17 mouse cellular contexts compared by ENCODE assay signal in genomic region chr8:90576976-90577375, GRCm38 (mm10).
DNase-seq lines count a peak whose midpoint lies in the region; ATAC-seq and TF ChIP-seq lines count a peak whose summit lies in the region.
"Had no signal": no experiment of that assay in that cellular context is flagged by ENCODE, and none has a peak within 500 bp of the region (broad histone marks: within the 10 kb centered on the region; RNA-seq: fewer than 3 reads in every experiment).

No protein-coding gene starts in this region.

- peak; percentile 66 for DNase-seq in heart, adult 11 months
- DNase-seq in heart, postnatal 10 days: no peak
- DNase-seq in midbrain, embryonic 10.5 days (ENCODE audit: low spot score): no peak
- DNase-seq in brain, embryonic 14.5 days (ENCODE audit: low read depth): peak; percentile 97
- no peak for DNase-seq in gastrocnemius, postnatal 10 days
- DNase-seq: adrenal gland, postnatal 14 days; cerebellum, adult 9-10 months; gastrocnemius, postnatal 36 days; heart, postnatal 36 days; kidney, adult 11 months; thymus, adult 2 months had no signal

- intact Hi-C loops in heart, postnatal 10 days (cut with DNase I): no loop called here

- no peaks in the 10 kb centered on the region for H3K4me1 ChIP-seq in midbrain, embryonic 10.5 days
- H3K4me1 ChIP-seq in midbrain, embryonic 15.5 days: 0 out of 2 replicates have a peak, but pooled peaks cover 5% of the 10 kb centered on the region
- peaks cover 12% of the 10 kb centered on the region for H3K4me1 ChIP-seq in forebrain, embryonic 16.5 days (replicated peaks; ENCODE audit: control insufficient read depth, insufficient read depth, low read length)
- H3K4me1 ChIP-seq: embryonic facial prominence, embryonic 15.5 days; neural tube, embryonic 12.5 days had no signal

- H3K9ac ChIP-seq in midbrain, embryonic 15.5 days: no peak overlapping the region
- no peak overlapping the region for H3K9ac ChIP-seq in forebrain, embryonic 16.5 days (replicated peaks; ENCODE audit: low read depth, low read length)
- H3K9ac ChIP-seq: embryonic facial prominence, embryonic 15.5 days; neural tube, embryonic 12.5 days had no signal

- 0 out of 2 replicates have a peak overlapping the region, but pooled peaks have one; percentile 23 for H3K27ac ChIP-seq in midbrain, embryonic 10.5 days (replicated peaks)
- H3K27ac ChIP-seq in midbrain, embryonic 15.5 days: no peak overlapping the region
- H3K27ac ChIP-seq in forebrain, embryonic 16.5 days (ENCODE audit: low read length): peak overlapping the region; percentile 51; the same call in 1 of the 2 replicates
- H3K27ac ChIP-seq: embryonic facial prominence, embryonic 15.5 days; neural tube, embryonic 12.5 days; stomach, postnatal 0 days had no signal

- 91% methylated on average over 4 of the region's 4 CpGs for WGBS in midbrain, embryonic 10.5 days
- WGBS in midbrain, embryonic 15.5 days: 45% methylated on average over 4 of the region's 4 CpGs
- 12% methylated on average over 4 of the region's 4 CpGs for WGBS in forebrain, embryonic 16.5 days

- no peak overlapping the region for H3K4me2 ChIP-seq in midbrain, embryonic 15.5 days
- no peak overlapping the region for H3K4me2 ChIP-seq in forebrain, embryonic 16.5 days (ENCODE audit: low read length)
- H3K4me2 ChIP-seq: embryonic facial prominence, embryonic 15.5 days; neural tube, embryonic 12.5 days had no signal

- no peaks in the 10 kb centered on the region for H3K27me3 ChIP-seq in midbrain, embryonic 10.5 days (ENCODE audit: low read depth, poor library complexity, severe bottlenecking)
- H3K27me3 ChIP-seq in midbrain, embryonic 15.5 days (replicated peaks): no peaks in the 10 kb centered on the region
- no peaks in the 10 kb centered on the region for H3K27me3 ChIP-seq in forebrain, embryonic 16.5 days (replicated peaks; ENCODE audit: control insufficient read depth, insufficient read depth, low read length)
- H3K27me3 ChIP-seq: embryonic facial prominence, embryonic 15.5 days; neural tube, embryonic 12.5 days had no signal

- no peak for TF ChIP-seq CTCF in brain, embryonic 14.5 days (IDR thresholded peaks at IDR 0.05; ENCODE audit: borderline replicate concordance, extremely low read depth, insufficient read depth, insufficient read length)

- no peak for ATAC-seq in midbrain, embryonic 15.5 days (replicated peaks)
- ATAC-seq in forebrain, embryonic 16.5 days: peak; percentile 98
- ATAC-seq: CD4-positive, CD25-positive, alpha-beta regulatory T cell, adult 4 months had no signal

- no peaks in the 10 kb centered on the region for H3K9me3 ChIP-seq in midbrain, embryonic 10.5 days (replicated peaks)
- H3K9me3 ChIP-seq in midbrain, embryonic 15.5 days: no peaks in the 10 kb centered on the region
- no peaks in the 10 kb centered on the region for H3K9me3 ChIP-seq in forebrain, embryonic 16.5 days (ENCODE audit: control insufficient read depth, low read length)
- H3K9me3 ChIP-seq: embryonic facial prominence, embryonic 15.5 days; neural tube, embryonic 12.5 days had no signal

- H3K36me3 ChIP-seq in midbrain, embryonic 10.5 days: no peaks in the 10 kb centered on the region
- no peaks in the 10 kb centered on the region for H3K36me3 ChIP-seq in midbrain, embryonic 15.5 days (replicated peaks)
- H3K36me3 ChIP-seq in forebrain, embryonic 16.5 days (ENCODE audit: control insufficient read depth, insufficient read depth): no peaks in the 10 kb centered on the region
- H3K36me3 ChIP-seq: embryonic facial prominence, embryonic 15.5 days; neural tube, embryonic 12.5 days had no signal

- H3K4me3 ChIP-seq in midbrain, embryonic 10.5 days: no peak overlapping the region
- H3K4me3 ChIP-seq in midbrain, embryonic 15.5 days: no peak overlapping the region
- H3K4me3 ChIP-seq in forebrain, embryonic 16.5 days (replicated peaks; ENCODE audit: low read length): no peak overlapping the region
- H3K4me3 ChIP-seq: embryonic facial prominence, embryonic 15.5 days; neural tube, embryonic 12.5 days had no signal

- no peak for TF ChIP-seq POLR2A in brain, embryonic 14.5 days (IDR thresholded peaks at IDR 0.05; ENCODE audit: borderline replicate concordance, extremely low read depth, insufficient read depth, insufficient read length, poor library complexity, severe bottlenecking)

Comparison
In these comparisons a context has a peak if more than half of its experiments do, and no peak if none do; other contexts are left out.
1. DNase-seq: peak in heart, adult 11 months (single experiment) and brain, embryonic 14.5 days (single experiment); none in heart, postnatal 10 days (0 of 2), midbrain, embryonic 10.5 days (single experiment) and gastrocnemius, postnatal 10 days (single experiment).